Mouse (Mus musculus) thymus, adult 2 months (tissue): Measurements from ENCODE around the gene Hrh2. TPM values are rescaled to one million over a fixed set of nuclear protein-coding genes. Genes with fewer than 3 reads are reported as not detected.

Experiments used
- DNase-seq: peaks from one replicate; pipeline ENCODE4 v3.0.0; 2021
- H3K27ac ChIP-seq: fragments of 200-500 bp; 2 replicates; pipeline ENCODE4 v1.5.1; 2012; ENCODE audit warnings: low read length, control low read depth; ENCODE audit not compliant: control insufficient read depth, insufficient read depth
- H3K27me3 ChIP-seq: fragments of 200-500 bp; 2 replicates; pipeline ENCODE4 v1.6.1; 2012; ENCODE audit warnings: mild to moderate bottlenecking, low read length, moderate library complexity, mixed read lengths; ENCODE audit not compliant: control insufficient read depth, insufficient read depth
- H3K36me3 ChIP-seq: fragments of 200-500 bp; 2 replicates; pipeline ENCODE4 v1.6.1; 2012; ENCODE audit warnings: mild to moderate bottlenecking, low read length, moderate library complexity; ENCODE audit not compliant: control insufficient read depth, insufficient read depth
- H3K4me1 ChIP-seq: fragments of 200-500 bp; replicated peaks from 2 replicates; pipeline ENCODE4 v1.6.1; 2012; ENCODE audit warnings: low read length; ENCODE audit not compliant: control insufficient read depth, insufficient read depth
- H3K4me3 ChIP-seq: fragments of 200-500 bp; 2 replicates; pipeline ENCODE4 v1.5.1; 2012; ENCODE audit warnings: mild to moderate bottlenecking, low read length, control low read depth, moderate library complexity; ENCODE audit not compliant: control insufficient read depth, insufficient read depth
- CTCF ChIP-seq: fragments of 200-500 bp; IDR thresholded peaks from 2 replicates; pipeline ENCODE4 v1.5.1; 2012; ENCODE audit warnings: mild to moderate bottlenecking, control low read depth, low read length, moderate library complexity, borderline replicate concordance; ENCODE audit not compliant: control insufficient read depth, poor library complexity, insufficient read depth; ENCODE audit errors: extremely low read depth
- POLR2A ChIP-seq: fragments of 200-500 bp; IDR thresholded peaks from 2 replicates; pipeline ENCODE4 v1.6.1; 2012; ENCODE audit warnings: mild to moderate bottlenecking, low read length, control low read depth, moderate library complexity; ENCODE audit not compliant: control insufficient read depth, poor library complexity, insufficient read depth; ENCODE audit errors: extremely low read depth
- WGBS: fragments of 180-500 bp; shearing (Covaris S2); methylation state at CpG from one replicate; pipeline ENCODE4 v1.1.7; 2018; 5-methylcytosine and 5-hydroxymethylcytosine counted together
- polyA plus RNA-seq: library from polyadenylated mRNA; depleted of rRNA; stranded (reverse); fragments of >200 nt; gene quantifications from 2 replicates; pipeline ENCODE4 v1.2.3, GENCODE M21; 2012; rRNA removed

Hrh2 gene
- polyA plus RNA-seq = 3.8 and 4.2 TPM in 2 replicates

DNA sequence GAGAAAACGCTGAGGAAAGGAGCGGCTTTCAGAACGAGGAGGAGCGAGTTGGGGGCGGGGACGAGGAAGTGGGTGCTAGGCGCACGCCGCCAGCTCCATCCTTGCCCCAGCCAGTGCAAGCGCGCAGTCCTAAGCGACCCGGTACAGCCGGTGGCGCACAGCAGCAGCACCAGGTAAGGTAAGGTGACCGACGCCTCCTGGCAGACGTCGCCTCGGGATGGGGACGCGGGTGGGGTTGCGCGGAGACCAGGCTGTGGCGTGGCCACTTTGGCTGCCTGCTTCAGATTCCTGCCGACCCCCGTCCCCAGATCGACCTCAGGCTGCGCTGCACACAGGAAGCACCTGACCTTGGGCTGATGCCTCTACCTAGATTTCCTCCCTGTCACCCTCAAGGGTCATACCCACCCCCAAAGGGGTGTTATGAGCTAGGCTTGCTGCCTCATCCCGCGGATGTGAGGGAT, at the start of gene Hrh2:
Hrh2 (plus strand) TSS at position 109 of the 461 bp plus-strand sequence.
- Histone ChIP-seq H3K4me1 (peaks cover 28% of the 10 kb centered on the region), H3K4me3 (peak within 1 kb of the TSS; percentile 47), H3K27ac (no peak within 1 kb of the TSS), H3K27me3 (no peaks in the 10 kb centered on the region), H3K36me3 (no peaks in the 10 kb centered on the region)
- WGBS = under 1% methylated on average over 31 of the region's 31 CpGs
- TF ChIP-seq POLR2A = no peak
- no peak for TF ChIP-seq CTCF
- peak; percentile 57 for DNase-seq

DNA sequence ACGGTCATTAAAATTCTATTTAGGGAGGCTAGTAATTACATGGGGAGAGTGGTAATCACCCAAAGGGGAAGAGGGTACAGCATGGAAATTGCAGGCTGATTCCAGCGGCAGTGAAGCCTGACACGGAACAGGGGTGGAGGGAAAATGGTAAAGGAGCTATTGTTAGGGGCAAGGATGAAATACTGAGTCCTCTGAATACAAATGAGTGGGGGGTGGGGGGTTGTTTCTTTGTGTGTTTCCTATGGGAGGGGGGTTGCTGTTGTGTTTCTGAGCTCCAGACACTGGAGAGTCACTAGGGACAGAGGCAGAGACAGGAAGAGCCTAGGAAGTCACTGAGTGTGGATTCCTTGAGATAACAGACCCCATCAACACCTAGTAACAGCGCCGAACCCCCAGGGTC, 48.1 kb upstream of the Hrh2 start:
- TF ChIP-seq CTCF = no peak
- no peak for TF ChIP-seq POLR2A
- Histone ChIP-seq H3K4me1 (no peaks in the 10 kb centered on the region), H3K27ac (no peak overlapping the region), H3K36me3 (no peaks in the 10 kb centered on the region), H3K4me3 (no peak overlapping the region), H3K27me3 (no peaks in the 10 kb centered on the region; the same call in 1 of the 2 replicates)
- no peak for DNase-seq
- WGBS = 66% methylated on average over 5 of the region's 5 CpGs

DNA sequence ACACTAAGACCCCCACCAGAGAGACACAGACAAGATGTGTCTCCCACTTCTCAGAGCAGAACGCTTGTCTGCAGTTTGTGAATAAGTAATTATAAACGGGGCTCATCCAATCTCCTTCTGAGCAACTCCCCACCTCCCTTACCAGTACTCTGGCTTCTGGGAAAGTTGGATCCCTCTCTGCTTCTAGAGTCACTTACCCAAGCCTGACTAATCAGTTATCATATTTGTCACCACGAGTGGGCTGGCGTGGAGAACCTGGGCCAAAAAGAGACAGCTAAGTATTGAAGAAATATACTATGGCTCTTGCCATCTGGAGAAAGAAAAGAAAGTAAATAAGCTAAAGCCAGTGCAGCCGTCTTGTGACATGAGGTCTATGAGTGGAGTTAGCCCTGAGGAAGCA, 47.3 kb upstream of the Hrh2 start:
- Histone ChIP-seq H3K4me1 (0 out of 2 replicates have a peak, but pooled peaks cover 2% of the 10 kb centered on the region), H3K27ac (no peak overlapping the region)

DNA sequence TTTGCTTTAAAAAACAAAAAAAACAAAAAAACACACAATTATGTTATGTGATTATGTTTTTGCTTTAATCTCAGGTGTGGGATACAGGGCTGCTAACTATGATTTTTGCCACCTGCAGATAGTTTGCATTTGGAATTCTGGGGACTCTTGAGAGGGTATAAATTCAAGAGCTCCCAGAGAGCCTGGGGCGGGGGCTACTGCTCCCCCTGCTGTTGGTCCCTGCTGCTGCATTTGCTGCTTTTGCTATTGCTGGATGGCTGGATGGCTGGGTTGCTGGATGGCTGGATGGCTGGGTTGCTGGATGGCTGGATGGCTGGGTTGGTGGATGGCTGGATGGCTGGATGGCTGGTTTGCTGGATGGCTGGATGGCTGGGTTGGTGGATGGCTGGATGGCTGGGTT, 44.6 kb upstream of the Hrh2 start:
- DNase-seq = peak; percentile 5
- Histone ChIP-seq H3K36me3 (no peaks in the 10 kb centered on the region), H3K4me3 (no peak overlapping the region), H3K27ac (no peak overlapping the region), H3K27me3 (no peaks in the 10 kb centered on the region; the same call in 1 of the 2 replicates), H3K4me1 (0 out of 2 replicates have a peak, but pooled peaks cover 2% of the 10 kb centered on the region)
- 70% methylated on average over 1 of the region's 1 CpGs for WGBS
- TF ChIP-seq CTCF (0 out of 2 replicates have a peak, but pooled peaks have one; percentile 20), POLR2A (no peak)

More for the DNA sequence above, 47.3 kb upstream of the Hrh2 start:
- Histone ChIP-seq H3K27me3 (no peaks in the 10 kb centered on the region; the same call in 1 of the 2 replicates), H3K36me3 (no peaks in the 10 kb centered on the region), H3K4me3 (no peak overlapping the region)
- 93% methylated on average over 5 of the region's 5 CpGs for WGBS
- TF ChIP-seq CTCF (no peak), POLR2A (no peak)
- no peak for DNase-seq

DNA sequence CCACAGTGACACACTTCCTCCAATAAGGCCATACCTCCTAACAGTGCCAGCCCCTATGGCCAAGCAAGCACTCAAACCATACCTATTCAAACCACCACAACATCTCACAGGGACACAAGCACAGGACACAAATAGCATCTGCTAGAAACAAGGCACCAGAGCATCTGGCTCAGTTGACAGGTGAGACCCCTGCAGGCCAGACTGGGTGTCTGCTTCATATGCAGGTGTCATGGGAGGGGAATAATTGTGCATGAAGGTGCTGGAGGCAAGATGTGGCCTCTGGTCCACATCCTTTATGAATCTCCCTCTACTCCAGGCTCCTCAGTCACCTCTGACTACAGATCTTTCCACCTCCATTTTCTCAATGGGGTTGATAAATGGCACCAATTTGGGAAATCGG, 39.5 kb upstream of the Hrh2 start:
- H3K27ac ChIP-seq = no peak overlapping the region
- TF ChIP-seq POLR2A (no peak), CTCF (no peak)
- H3K36me3 ChIP-seq = no peaks in the 10 kb centered on the region
- DNase-seq = no peak
- no peak overlapping the region for H3K4me3 ChIP-seq
- 91% methylated on average over 1 of the region's 1 CpGs for WGBS
- H3K4me1 ChIP-seq = 0 out of 2 replicates have a peak, but pooled peaks cover 2% of the 10 kb centered on the region
- no peaks in the 10 kb centered on the region for H3K27me3 ChIP-seq

DNA sequence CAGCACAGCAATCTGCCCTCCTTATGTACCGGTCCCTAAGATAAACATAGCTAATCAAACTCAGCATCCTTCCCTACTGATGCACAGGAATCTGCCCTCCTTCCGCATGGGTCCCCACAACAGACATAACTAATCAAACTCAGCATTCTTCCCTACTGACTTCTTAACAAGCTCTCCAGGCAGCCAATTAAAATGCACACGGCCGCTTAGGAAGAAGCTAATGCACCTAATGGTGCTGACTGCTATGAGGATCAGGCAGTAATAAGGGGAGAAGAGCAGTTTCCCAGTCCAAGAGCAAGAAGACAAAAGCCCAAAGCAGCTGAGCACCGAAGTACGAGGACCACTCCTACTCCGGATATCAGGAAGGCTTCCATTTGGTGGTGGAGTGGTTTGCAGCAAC, 39.0 kb upstream of the Hrh2 start:
- 97% methylated on average over 7 of the region's 7 CpGs for WGBS
- H3K27ac ChIP-seq = no peak overlapping the region
- TF ChIP-seq CTCF (no peak), POLR2A (no peak)
- no peaks in the 10 kb centered on the region for H3K36me3 ChIP-seq
- no peaks in the 10 kb centered on the region for H3K27me3 ChIP-seq
- DNase-seq = no peak
- 0 out of 2 replicates have a peak, but pooled peaks cover 2% of the 10 kb centered on the region for H3K4me1 ChIP-seq
- no peak overlapping the region for H3K4me3 ChIP-seq

DNA sequence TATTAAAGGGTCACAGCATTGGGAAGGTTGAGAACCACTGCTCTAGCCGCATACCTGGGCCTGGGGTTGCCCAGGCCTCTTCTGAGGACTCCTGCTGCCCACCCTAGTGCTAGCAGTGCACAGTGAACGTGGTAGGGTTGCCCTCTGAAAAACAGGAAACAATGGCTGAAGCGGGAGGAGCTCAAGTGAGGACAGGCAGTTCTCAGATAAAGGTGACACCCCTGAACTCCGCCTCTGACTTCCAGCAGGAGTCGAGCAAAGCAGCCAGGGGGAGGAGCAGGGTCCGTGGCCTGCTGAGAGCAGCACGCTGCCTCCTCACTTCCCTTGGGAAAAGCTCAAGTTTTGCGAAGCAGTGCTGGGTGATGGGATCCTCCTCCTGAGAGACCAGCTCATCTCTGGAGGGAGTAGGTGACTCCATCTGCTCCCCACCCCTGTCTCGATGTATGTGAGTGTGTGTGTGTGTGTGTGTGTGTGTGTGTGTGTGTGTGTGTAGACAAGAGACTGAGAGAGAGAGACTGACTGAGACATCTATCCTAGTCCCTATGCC, 38.2 kb upstream of the Hrh2 start:
- TF ChIP-seq CTCF = no peak
- TF ChIP-seq POLR2A = no peak
- no peak for DNase-seq
- H3K27me3 ChIP-seq = no peaks in the 10 kb centered on the region
- no peak overlapping the region for H3K27ac ChIP-seq
- H3K36me3 ChIP-seq = no peaks in the 10 kb centered on the region
- 0 out of 2 replicates have a peak, but pooled peaks cover 2% of the 10 kb centered on the region for H3K4me1 ChIP-seq
- no peak overlapping the region for H3K4me3 ChIP-seq
- 38% methylated on average over 9 of the region's 9 CpGs for WGBS
